Mouse (Mus musculus) heart, embryonic 14.5 days (tissue): ENCODE measurements around the gene Ddx23. TPM values are rescaled to one million over a fixed set of nuclear protein-coding genes. Genes with fewer than 3 reads are reported as not detected.
A peak's percentile ranks its signal among the peaks of the same experiment; 100 is the strongest.

Source experiments
- ATAC-seq: fragments of 200-750 bp; cut with Nextera tagmentation; 2 replicates; pipeline ENCODE4 v1.8.0; 2017; ENCODE audit warnings: low read depth, moderate TSS enrichment; ENCODE audit not compliant: insufficient number of reproducible peaks, insufficient read depth, low FRiP score
- H3K27ac ChIP-seq, 2 experiments: fragments of 200-500 bp in 1 of 2; fragments of 300-500 bp in 1 of 2; sonication (generic) in 1 of 2; replicated peaks in 1 of 2; 2 replicates each; pipeline ENCODE4 v1.5.1; 2012 to 2014; ENCODE audit warnings: low read depth in 2 of 2, low read length in 2 of 2, control low read depth in 1 of 2, mild to moderate bottlenecking in 1 of 2, mixed read lengths in 1 of 2; ENCODE audit not compliant: control insufficient read depth in 1 of 2, insufficient read depth in 1 of 2
- H3K27me3 ChIP-seq: fragments of 300-500 bp; sonication (generic); 2 replicates; pipeline ENCODE4 v1.6.1; 2014; ENCODE audit warnings: mild to moderate bottlenecking, low read length, control low read depth; ENCODE audit not compliant: control insufficient read depth, insufficient read depth
- H3K36me3 ChIP-seq: fragments of 300-500 bp; sonication (generic); 2 replicates; pipeline ENCODE4 v1.6.1; 2014; ENCODE audit warnings: mild to moderate bottlenecking, control low read depth, low read length, mixed read lengths; ENCODE audit not compliant: control insufficient read depth, insufficient read depth
- H3K4me1 ChIP-seq, 2 experiments: fragments of 200-500 bp in 1 of 2; fragments of 300-500 bp in 1 of 2; sonication (generic) in 1 of 2; 2 replicates each; pipeline ENCODE4 v1.6.1; 2012 to 2014; ENCODE audit warnings: low read length in 2 of 2, control low read depth in 1 of 2, mixed read lengths in 1 of 2; ENCODE audit not compliant: control insufficient read depth in 2 of 2, insufficient read depth in 2 of 2
- H3K4me2 ChIP-seq: fragments of 300-500 bp; sonication (generic); 2 replicates; pipeline ENCODE4 v1.6.1; 2014; ENCODE audit warnings: mild to moderate bottlenecking, low read length
- H3K4me3 ChIP-seq, 2 experiments: fragments of 200-500 bp in 1 of 2; fragments of 300-500 bp in 1 of 2; sonication (generic) in 1 of 2; 2 replicates each; pipeline ENCODE4 v1.5.1; 2012 to 2014; ENCODE audit warnings: low read length in 2 of 2, mild to moderate bottlenecking in 2 of 2, control low read depth in 1 of 2, low read depth in 1 of 2, moderate library complexity in 1 of 2; ENCODE audit not compliant: control insufficient read depth in 1 of 2, insufficient read depth in 1 of 2
- H3K9ac ChIP-seq: fragments of 300-500 bp; sonication (generic); 2 replicates; pipeline ENCODE4 v1.6.1; 2014; ENCODE audit warnings: mild to moderate bottlenecking, low read length
- H3K9me3 ChIP-seq: fragments of 300-500 bp; sonication (generic); 2 replicates; pipeline ENCODE4 v1.6.1; 2016; ENCODE audit warnings: low read length, control low read depth; ENCODE audit not compliant: control insufficient read depth
- whole genome bisulfite sequencing: fragments of 180-500 bp; shearing (Covaris S2); extraction: QIAGEN DNeasy Blood & Tissue Kit; methylation state at CpG from one replicate; pipeline ENCODE4 v1.1.7; 2014; 5-methylcytosine and 5-hydroxymethylcytosine counted together
- polyA plus RNA-seq: library from polyadenylated mRNA; unstranded; fragments of >200 nt; fragmentation: Nextera tagmentation; extraction: Ambion mirVana; gene quantifications from 2 replicates; pipeline ENCODE4 v1.2.1, GENCODE M21; 2014

Gene Ddx23
- polyA plus RNA-seq, 1 experiment from 2014 or later = 16.9 TPM

DNA sequence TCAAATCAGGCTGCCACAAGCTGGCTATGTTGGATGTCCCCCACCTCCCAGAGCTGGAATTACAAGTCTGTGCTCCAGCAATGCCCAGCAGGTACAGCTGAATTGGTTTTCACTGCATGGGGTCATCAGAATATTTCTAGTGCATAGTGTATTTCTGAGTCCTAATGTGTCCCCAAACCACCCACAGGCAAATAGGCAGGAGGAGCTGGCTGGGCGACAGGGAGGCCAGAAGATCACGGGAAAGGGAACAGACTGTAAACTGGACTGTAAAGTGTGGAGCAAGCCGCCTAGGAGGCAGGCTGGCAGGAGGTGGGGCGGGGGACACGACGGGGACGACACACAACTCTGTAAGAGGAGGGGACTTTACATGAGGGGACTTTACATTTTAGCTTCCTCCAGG lies 40.5 kb downstream of the Ddx23 start:
- Histone ChIP-seq H3K27me3 (no peaks in the 10 kb centered on the region; the same call in 1 of the 2 replicates), H3K27ac (no peak overlapping the region), H3K36me3 (no peaks in the 10 kb centered on the region), H3K9ac (0 out of 2 replicates have a peak overlapping the region, but pooled peaks have one; percentile 25), H3K9me3 (0 out of 2 replicates have a peak, but pooled peaks cover 3% of the 10 kb centered on the region), H3K4me3 (no peak overlapping the region), H3K4me2 (no peak overlapping the region), H3K4me1 (peaks cover 5 to 17% of the 10 kb centered on the region in 2 experiments)
- no peak for ATAC-seq
- 14% methylated on average over 7 of the region's 7 CpGs for WGBS

GRCm38 (mm10) chr15:98617176-98617537 lies 45.5 kb downstream of the Ddx23 start:
- no peak overlapping the region for H3K4me3 ChIP-seq
- peaks cover 23 to 36% of the 10 kb centered on the region in 2 experiments for H3K4me1 ChIP-seq
- peak overlapping the region; percentile 62 for H3K9ac ChIP-seq
- no peaks in the 10 kb centered on the region for H3K36me3 ChIP-seq
- no peak overlapping the region; a peak in 1 of 4 replicates for H3K27ac ChIP-seq
- H3K27me3 ChIP-seq = no peaks in the 10 kb centered on the region
- H3K9me3 ChIP-seq = no peaks in the 10 kb centered on the region
- H3K4me2 ChIP-seq = peak overlapping the region; percentile 54
- ATAC-seq = 0 out of 2 replicates have a peak, but pooled peaks have one; percentile 38
- WGBS = under 1% methylated on average over 12 of the region's 12 CpGs

DNA sequence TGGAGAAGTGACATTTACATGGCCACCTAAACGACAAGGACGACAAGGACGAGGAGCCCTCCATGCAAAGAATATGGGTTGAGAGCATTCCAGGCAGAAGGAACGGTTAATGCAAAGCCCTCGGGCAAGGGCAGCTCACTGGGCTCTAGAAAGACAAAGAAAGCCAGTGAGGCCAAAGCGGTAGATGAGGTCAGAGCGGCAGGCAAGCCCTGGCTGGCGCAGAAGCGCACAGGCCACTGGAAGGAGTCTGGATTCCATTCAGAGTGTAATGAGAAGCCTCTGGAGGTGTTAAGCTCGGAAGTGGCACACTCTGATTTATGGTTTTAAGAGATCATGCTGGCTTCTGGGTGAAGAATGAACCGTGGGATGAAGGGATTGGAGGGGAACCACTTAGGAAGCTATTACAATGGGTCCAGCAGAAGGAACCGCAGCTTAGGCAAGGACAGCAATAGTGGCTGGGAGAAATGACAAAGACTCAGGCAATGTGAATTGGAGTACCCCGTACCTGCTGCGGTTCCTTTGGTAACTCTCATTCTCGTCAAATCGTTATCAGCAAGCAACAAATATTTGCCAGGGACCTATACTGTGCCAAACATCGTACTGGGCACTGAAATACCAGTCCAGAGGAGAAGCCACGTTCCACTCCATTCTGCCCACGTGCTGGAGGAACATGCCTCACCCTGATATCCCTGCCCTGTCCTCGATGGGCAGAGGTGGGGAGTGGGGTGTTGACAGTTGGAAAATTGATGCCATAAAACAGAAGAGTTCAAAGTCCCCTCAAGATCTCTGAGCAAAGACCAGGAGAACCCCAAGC lies 46.1 kb downstream of the Ddx23 start:
- peak overlapping the region; percentile 12 for H3K9ac ChIP-seq
- H3K4me1 ChIP-seq = peaks cover 23 to 36% of the 10 kb centered on the region in 2 experiments
- H3K27ac ChIP-seq = peak overlapping the region; percentile 55 to 76
- ATAC-seq = no peak
- 30% methylated on average over 20 of the region's 20 CpGs for WGBS
- H3K4me2 ChIP-seq = peak overlapping the region; percentile 54
- no peaks in the 10 kb centered on the region for H3K9me3 ChIP-seq
- H3K4me3 ChIP-seq = no peak overlapping the region
- no peaks in the 10 kb centered on the region for H3K36me3 ChIP-seq
- no peaks in the 10 kb centered on the region for H3K27me3 ChIP-seq

- H3K27me3 ChIP-seq = no peaks in the 10 kb centered on the region
- H3K4me2 ChIP-seq = no peak overlapping the region
- WGBS = 30% methylated on average over 6 of the region's 6 CpGs
- no peak for ATAC-seq
- H3K9me3 ChIP-seq = no peaks in the 10 kb centered on the region
- H3K4me3 ChIP-seq = no peak overlapping the region
- peaks cover 23 to 36% of the 10 kb centered on the region in 2 experiments for H3K4me1 ChIP-seq
- peak overlapping the region; percentile 55 to 76 for H3K27ac ChIP-seq
- H3K36me3 ChIP-seq = no peaks in the 10 kb centered on the region
- H3K9ac ChIP-seq = no peak overlapping the region; the same call in 1 of the 2 replicates
Measured at GRCm38 (mm10) chr15:98615751-98616150, 46.9 kb downstream of the Ddx23 start.

GRCm38 (mm10) chr15:98614971-98615370 lies 47.7 kb downstream of the Ddx23 start:
- Histone ChIP-seq H3K4me3 (no peak overlapping the region), H3K27ac (peak overlapping the region; percentile 68 to 69), H3K9ac (peak overlapping the region; percentile 54), H3K4me1 (peaks cover 25 to 40% of the 10 kb centered on the region in 2 experiments), H3K4me2 (no peak overlapping the region), H3K36me3 (no peaks in the 10 kb centered on the region), H3K27me3 (no peaks in the 10 kb centered on the region), H3K9me3 (no peaks in the 10 kb centered on the region)
- no peak for ATAC-seq
- 49% methylated on average over 6 of the region's 6 CpGs for WGBS

DNA sequence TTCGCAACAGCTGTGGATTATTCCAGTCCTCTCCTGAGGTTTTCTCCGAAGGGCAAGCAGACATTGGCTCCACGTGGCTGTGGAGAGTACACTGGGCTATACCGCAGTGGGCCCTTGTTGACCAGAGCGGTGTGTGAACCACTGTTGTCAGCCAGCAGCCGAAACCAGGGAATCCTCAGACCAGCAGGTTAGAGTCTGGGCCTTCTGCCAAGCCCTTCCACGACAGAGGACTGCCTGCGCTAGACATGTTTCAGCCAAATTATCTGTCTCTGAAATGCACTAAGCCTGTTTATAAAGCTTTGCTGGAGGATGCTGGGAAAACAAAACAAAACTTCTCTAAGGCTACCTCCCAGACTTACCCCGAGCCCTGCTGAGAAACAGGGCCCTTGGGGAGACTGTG lies 48.1 kb downstream of the Ddx23 start:
- H3K9ac ChIP-seq = peak overlapping the region; percentile 54
- no peak for ATAC-seq

GRCm38 (mm10) chr15:98612229-98612628 lies 50.5 kb downstream of the Ddx23 start:
- 90% methylated on average over 3 of the region's 3 CpGs for WGBS

More for the DNA sequence above, 48.1 kb downstream of the Ddx23 start:
- Histone ChIP-seq H3K4me3 (no peak overlapping the region), H3K4me1 (peaks cover 25 to 42% of the 10 kb centered on the region in 2 experiments), H3K27ac (peak overlapping the region; percentile 68 to 69), H3K36me3 (no peaks in the 10 kb centered on the region), H3K9me3 (no peaks in the 10 kb centered on the region), H3K4me2 (no peak overlapping the region), H3K27me3 (no peaks in the 10 kb centered on the region)
- 25% methylated on average over 9 of the region's 9 CpGs for WGBS

More at GRCm38 (mm10) chr15:98612229-98612628, 50.5 kb downstream of the Ddx23 start:
- Histone ChIP-seq H3K4me2 (no peak overlapping the region), H3K27ac (no peak overlapping the region), H3K9ac (no peak overlapping the region), H3K9me3 (no peaks in the 10 kb centered on the region), H3K27me3 (no peaks in the 10 kb centered on the region), H3K4me1 (peaks cover 25 to 41% of the 10 kb centered on the region in 2 experiments), H3K36me3 (no peaks in the 10 kb centered on the region), H3K4me3 (no peak overlapping the region)
- no peak for ATAC-seq
